Mouse (Mus musculus) forebrain, embryonic 10.5 days (tissue): ENCODE measurements at regions not wholly inside any gene's neighbourhood (a gene's known extent, or its start where the extent isn't known, plus 50 kb on each side); places are given as distances from the start of the nearest gene placed in this dataset.
A peak's percentile ranks its signal among the peaks of the same experiment; 100 is the strongest.

Experiments used
- DNase-seq: peaks from one replicate; pipeline ENCODE4 v3.0.0-alpha.2; 2017; ENCODE audit warnings: low spot score; ENCODE audit errors: extremely low spot score
- H3K27ac ChIP-seq: fragments of 300-500 bp; sonication (generic); 2 replicates; pipeline ENCODE4 v1.5.1; 2016; ENCODE audit warnings: mild to moderate bottlenecking
- H3K27me3 ChIP-seq: fragments of 300-500 bp; sonication (generic); 2 replicates; pipeline ENCODE4 v1.6.1; 2016; ENCODE audit warnings: mild to moderate bottlenecking; ENCODE audit not compliant: poor library complexity, severe bottlenecking
- H3K36me3 ChIP-seq: fragments of 300-500 bp; sonication (generic); replicated peaks from 2 replicates; pipeline ENCODE4 v1.6.1; 2016; ENCODE audit warnings: mild to moderate bottlenecking, moderate library complexity
- H3K4me1 ChIP-seq: fragments of 300-500 bp; sonication (generic); 2 replicates; pipeline ENCODE4 v1.6.1; 2016
- H3K4me3 ChIP-seq: fragments of 300-500 bp; sonication (generic); 2 replicates; pipeline ENCODE4 v1.5.1; 2016; ENCODE audit warnings: mild to moderate bottlenecking, moderate library complexity
- H3K9me3 ChIP-seq: fragments of 300-500 bp; sonication (generic); 2 replicates; pipeline ENCODE4 v1.6.1; 2016; ENCODE audit warnings: mild to moderate bottlenecking, moderate library complexity
- WGBS: fragments of 180-500 bp; shearing (Covaris S2); methylation state at CpG from one replicate; pipeline ENCODE4 v1.1.7; 2016; 5-methylcytosine and 5-hydroxymethylcytosine counted together

DNA sequence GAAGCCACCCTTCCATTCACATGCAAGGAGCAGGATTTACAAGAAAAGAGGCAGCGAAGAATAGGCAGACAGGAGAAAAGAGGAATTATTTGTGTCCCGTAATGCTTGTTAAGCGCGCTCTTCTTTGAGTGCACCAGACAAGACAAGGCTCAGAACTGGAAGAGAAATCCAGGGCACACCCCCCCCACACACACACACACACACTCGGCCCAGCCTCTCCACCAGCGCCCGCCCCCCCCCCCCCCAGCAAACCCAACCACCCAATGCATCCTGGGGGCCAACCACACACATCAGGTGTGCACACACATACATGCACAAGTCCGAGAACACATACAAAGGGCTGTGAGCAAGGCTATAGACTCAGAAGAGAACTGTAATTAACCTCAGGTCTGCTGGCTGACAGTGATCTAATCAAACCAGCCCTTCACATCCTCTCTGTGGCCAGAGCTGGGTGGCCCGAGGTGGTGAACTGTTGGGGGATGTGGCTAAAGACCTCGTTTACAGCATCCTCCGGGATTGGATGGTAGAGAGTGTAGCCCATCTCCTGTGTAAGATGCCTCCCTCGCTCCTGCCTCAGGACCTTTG is 108.7 kb upstream of the Lhx5 start:
- no peak for DNase-seq
- 3% methylated on average over 10 of the region's 12 CpGs for WGBS
- H3K36me3 ChIP-seq: no peaks in the 10 kb centered on the region
- peaks cover 49% of the 10 kb centered on the region for H3K4me1 ChIP-seq
- no peaks in the 10 kb centered on the region for H3K9me3 ChIP-seq
- H3K27me3 ChIP-seq: peaks cover 98% of the 10 kb centered on the region
- H3K4me3 ChIP-seq: peak overlapping the region; percentile 47
- H3K27ac ChIP-seq: peak overlapping the region; percentile 93

GRCm38 (mm10) chr5:120324111-120324510 is 107.4 kb upstream of the Lhx5 start:
- 94% methylated on average over 2 of the region's 2 CpGs for WGBS
- no peak overlapping the region for H3K4me3 ChIP-seq
- H3K27me3 ChIP-seq: peaks cover 91% of the 10 kb centered on the region
- no peaks in the 10 kb centered on the region for H3K36me3 ChIP-seq
- no peaks in the 10 kb centered on the region for H3K9me3 ChIP-seq
- peaks cover 44% of the 10 kb centered on the region for H3K4me1 ChIP-seq
- no peak for DNase-seq
- peak overlapping the region; percentile 48; the same call in 1 of the 2 replicates for H3K27ac ChIP-seq

DNA sequence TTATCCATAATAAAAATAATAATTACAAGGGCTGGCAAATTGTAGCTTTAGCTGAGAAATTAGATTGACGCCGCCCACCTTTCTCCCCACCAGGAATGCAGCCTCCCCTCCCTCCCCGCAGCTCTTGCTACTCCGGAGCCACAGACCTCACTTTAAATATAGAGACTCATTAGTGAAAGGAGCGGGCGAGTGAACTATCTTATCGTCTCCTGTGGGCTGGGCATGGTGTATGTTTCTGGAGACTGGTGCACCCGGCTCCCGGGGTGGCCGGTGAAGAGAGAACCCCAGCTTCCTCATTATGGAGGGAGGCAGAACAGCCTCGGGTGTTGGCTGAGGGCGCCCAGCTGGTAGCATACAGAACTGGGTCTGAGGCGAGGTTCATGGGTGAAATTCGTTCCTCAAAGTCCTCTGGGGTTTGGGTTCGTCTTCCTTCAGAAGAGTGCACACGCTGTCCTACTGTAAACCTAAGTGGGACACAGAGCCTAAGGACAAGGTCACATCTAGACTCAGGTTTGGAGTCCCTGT is 106.1 kb upstream of the Lhx5 start:
- H3K4me1 ChIP-seq: peaks cover 57% of the 10 kb centered on the region
- 0 out of 2 replicates have a peak overlapping the region, but pooled peaks have one; percentile 25 for H3K27ac ChIP-seq
- DNase-seq: no peak
- no peaks in the 10 kb centered on the region for H3K36me3 ChIP-seq
- no peaks in the 10 kb centered on the region for H3K9me3 ChIP-seq
- WGBS: 76% methylated on average over 16 of the region's 16 CpGs
- H3K27me3 ChIP-seq: peaks cover 78% of the 10 kb centered on the region
- H3K4me3 ChIP-seq: no peak overlapping the region

DNA sequence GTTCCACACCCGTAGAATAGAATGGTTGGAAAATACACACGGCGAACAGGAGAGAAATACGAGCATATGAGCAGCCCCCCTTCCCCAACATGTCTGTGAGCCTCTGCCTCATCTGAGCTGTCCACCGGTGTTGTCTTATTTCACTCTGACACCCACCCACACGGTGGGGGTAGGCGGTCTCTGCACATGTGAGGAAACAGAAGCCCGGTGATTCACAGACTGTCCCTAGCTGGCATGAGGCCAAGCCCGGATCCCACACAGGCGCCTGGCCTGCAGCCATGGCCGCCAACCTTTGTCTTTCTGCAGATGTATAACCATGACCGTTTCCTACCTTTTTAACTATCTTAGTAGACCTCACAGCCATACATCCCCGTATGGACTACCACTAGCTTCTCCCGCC is 99.5 kb upstream of the Lhx5 start:
- Histone ChIP-seq H3K9me3 (no peaks in the 10 kb centered on the region), H3K4me1 (peaks cover 19% of the 10 kb centered on the region), H3K4me3 (no peak overlapping the region), H3K27me3 (peaks cover 29% of the 10 kb centered on the region), H3K27ac (no peak overlapping the region), H3K36me3 (no peaks in the 10 kb centered on the region)
- WGBS: 93% methylated on average over 14 of the region's 14 CpGs
- DNase-seq: no peak

DNA sequence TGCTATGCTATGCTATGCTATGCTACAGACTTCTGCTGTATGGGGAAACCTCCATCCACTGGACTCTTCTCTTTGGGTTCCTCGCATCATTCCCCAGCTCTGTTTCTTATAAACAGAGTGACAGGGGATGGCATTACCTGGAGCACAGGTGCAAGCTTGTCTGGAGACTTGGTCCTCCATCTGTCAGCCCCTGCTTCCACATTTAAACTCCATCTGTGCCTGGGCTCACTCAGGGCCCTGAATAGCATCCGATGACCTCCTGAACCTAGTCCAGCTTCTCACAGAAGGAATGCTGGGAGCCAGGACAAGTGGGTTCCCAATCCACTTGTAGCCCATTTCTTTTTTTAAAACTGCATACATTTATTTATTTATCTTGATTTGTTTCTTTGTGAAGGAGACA is 92.3 kb upstream of the Lhx5 start:
- no peak for DNase-seq
- Histone ChIP-seq H3K27me3 (peaks cover 35% of the 10 kb centered on the region), H3K36me3 (no peaks in the 10 kb centered on the region), H3K4me3 (no peak overlapping the region), H3K9me3 (no peaks in the 10 kb centered on the region), H3K4me1 (peaks cover 21% of the 10 kb centered on the region), H3K27ac (peak overlapping the region; percentile 69; the same call in 1 of the 2 replicates)
- 84% methylated on average over 2 of the region's 2 CpGs for WGBS

DNA sequence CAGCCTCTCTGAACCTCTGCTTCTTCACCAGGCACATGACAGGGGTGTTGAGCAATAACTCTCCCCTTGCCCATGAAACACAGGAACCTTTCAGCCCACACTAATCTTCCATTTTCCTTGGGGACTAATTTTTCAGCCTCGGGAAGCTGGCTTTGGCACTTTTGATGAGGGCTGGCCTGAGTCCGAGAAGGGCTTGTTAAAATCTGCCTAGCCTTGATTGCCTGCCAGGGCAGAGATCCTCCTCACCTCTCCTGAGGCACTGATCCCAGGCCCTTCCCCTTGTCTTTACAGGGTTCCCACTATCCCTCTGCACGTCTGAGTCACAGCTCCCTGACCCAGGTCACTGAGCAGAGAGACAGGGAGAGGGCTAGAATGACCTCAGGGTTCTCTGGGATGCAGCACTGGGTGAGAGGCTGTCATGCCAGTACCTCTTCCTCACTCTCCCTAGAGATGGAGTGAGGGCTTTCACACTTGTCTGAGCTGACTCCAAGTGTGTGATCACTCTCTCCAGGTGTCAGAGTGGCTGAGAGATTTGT is 90.7 kb upstream of the Lhx5 start:
- no peaks in the 10 kb centered on the region for H3K9me3 ChIP-seq
- peaks cover 21% of the 10 kb centered on the region for H3K4me1 ChIP-seq
- H3K27me3 ChIP-seq: peaks cover 31% of the 10 kb centered on the region
- no peaks in the 10 kb centered on the region for H3K36me3 ChIP-seq
- no peak overlapping the region for H3K4me3 ChIP-seq
- DNase-seq: no peak
- 63% methylated on average over 3 of the region's 3 CpGs for WGBS
- H3K27ac ChIP-seq: peak overlapping the region; percentile 5; the same call in 1 of the 2 replicates

GRCm38 (mm10) chr5:120350461-120350860 is 81.0 kb upstream of the Lhx5 start:
- WGBS: 94% methylated on average over 3 of the region's 3 CpGs
- H3K4me3 ChIP-seq: no peak overlapping the region

DNA sequence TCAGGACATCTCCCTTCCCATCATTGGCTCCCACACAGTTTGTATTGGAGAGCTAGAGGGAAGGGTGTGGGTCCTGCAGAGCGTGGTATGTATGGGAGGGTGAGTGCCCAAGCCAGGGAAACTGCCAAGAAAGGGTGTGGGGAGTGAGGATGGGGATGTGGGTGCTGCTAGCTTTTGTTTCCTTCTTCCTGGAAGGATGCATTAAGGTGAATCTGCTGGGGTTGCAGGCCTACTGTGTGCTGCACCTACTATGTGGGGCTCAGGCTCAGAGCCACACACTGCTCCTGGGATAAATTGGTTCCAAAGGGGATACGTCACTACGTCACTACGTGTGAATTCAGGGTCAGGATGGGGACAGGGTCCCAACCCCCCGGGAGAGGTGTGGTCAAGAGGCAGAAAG is 79.7 kb upstream of the Lhx5 start:
- peaks cover 6% of the 10 kb centered on the region; the same call in 1 of the 2 replicates for H3K4me1 ChIP-seq
- H3K27me3 ChIP-seq: peaks cover 38% of the 10 kb centered on the region
- 80% methylated on average over 5 of the region's 5 CpGs for WGBS
- H3K36me3 ChIP-seq: no peaks in the 10 kb centered on the region
- no peak overlapping the region for H3K27ac ChIP-seq
- no peak for DNase-seq
- no peak overlapping the region for H3K4me3 ChIP-seq
- no peaks in the 10 kb centered on the region for H3K9me3 ChIP-seq

More at GRCm38 (mm10) chr5:120350461-120350860, 81.0 kb upstream of the Lhx5 start:
- no peaks in the 10 kb centered on the region for H3K36me3 ChIP-seq
- peaks cover 6% of the 10 kb centered on the region; the same call in 1 of the 2 replicates for H3K4me1 ChIP-seq
- peaks cover 32% of the 10 kb centered on the region for H3K27me3 ChIP-seq
- no peak overlapping the region for H3K27ac ChIP-seq
- DNase-seq: no peak
- no peaks in the 10 kb centered on the region for H3K9me3 ChIP-seq

- Histone ChIP-seq H3K27me3 (peaks cover 57% of the 10 kb centered on the region), H3K4me1 (peaks cover 17% of the 10 kb centered on the region)
Observed at GRCm38 (mm10) chr5:120353657-120354056, 77.8 kb upstream of the Lhx5 start.

GRCm38 (mm10) chr5:120356950-120357349 is 74.5 kb upstream of the Lhx5 start:
- Histone ChIP-seq H3K36me3 (no peaks in the 10 kb centered on the region), H3K27ac (no peak overlapping the region), H3K4me1 (peaks cover 20% of the 10 kb centered on the region), H3K4me3 (no peak overlapping the region), H3K9me3 (no peaks in the 10 kb centered on the region), H3K27me3 (peaks cover 77% of the 10 kb centered on the region)
- DNase-seq: no peak
- 83% methylated on average over 4 of the region's 4 CpGs for WGBS

More at GRCm38 (mm10) chr5:120353657-120354056, 77.8 kb upstream of the Lhx5 start:
- H3K9me3 ChIP-seq: no peaks in the 10 kb centered on the region
- no peaks in the 10 kb centered on the region for H3K36me3 ChIP-seq
- H3K4me3 ChIP-seq: no peak overlapping the region
- 71% methylated on average over 5 of the region's 5 CpGs for WGBS
- DNase-seq: no peak
- H3K27ac ChIP-seq: peak overlapping the region; percentile 17

GRCm38 (mm10) chr5:120358084-120358690 is 73.3 kb upstream of the Lhx5 start:
- H3K4me3 ChIP-seq: no peak overlapping the region
- peak overlapping the region; percentile 77 for H3K27ac ChIP-seq
- H3K4me1 ChIP-seq: peaks cover 20% of the 10 kb centered on the region
- 10% methylated on average over 20 of the region's 20 CpGs for WGBS
- peaks cover 65% of the 10 kb centered on the region for H3K27me3 ChIP-seq
- DNase-seq: peak; percentile 20
- no peaks in the 10 kb centered on the region for H3K36me3 ChIP-seq
- H3K9me3 ChIP-seq: no peaks in the 10 kb centered on the region

- Histone ChIP-seq H3K4me3 (no peak overlapping the region), H3K4me1 (peaks cover 15% of the 10 kb centered on the region), H3K27me3 (peaks cover 7% of the 10 kb centered on the region; the same call in 1 of the 2 replicates), H3K27ac (peak overlapping the region; percentile 64; the same call in 1 of the 2 replicates), H3K9me3 (no peaks in the 10 kb centered on the region), H3K36me3 (no peaks in the 10 kb centered on the region)
- 50% methylated on average over 10 of the region's 10 CpGs for WGBS
- DNase-seq: no peak
Observed at GRCm38 (mm10) chr5:120365950-120366467, 65.5 kb upstream of the Lhx5 start.

GRCm38 (mm10) chr5:120368797-120369196 is 62.7 kb upstream of the Lhx5 start:
- no peak for DNase-seq
- no peaks in the 10 kb centered on the region for H3K36me3 ChIP-seq
- 91% methylated on average over 1 of the region's 1 CpGs for WGBS

More at GRCm38 (mm10) chr5:120368797-120369196, 62.7 kb upstream of the Lhx5 start:
- Histone ChIP-seq H3K4me3 (no peak overlapping the region), H3K4me1 (peaks cover 26% of the 10 kb centered on the region), H3K27ac (no peak overlapping the region), H3K27me3 (peaks cover 19% of the 10 kb centered on the region), H3K9me3 (no peaks in the 10 kb centered on the region)
